Mouse (Mus musculus): ENCODE data around the gene Cmss1.

GRCm38 (mm10) chr16:57419881-57420280 is 186.8 kb downstream of the Cmss1 start:
- TF ChIP-seq CTCF (IDR thresholded peaks at IDR 0.05; ENCODE audit: low read depth) (no peak), EP300 (IDR thresholded peaks at IDR 0.05; ENCODE audit: low read depth) (no peak)

Data from liver, postnatal 0 days (tissue).